Mouse (Mus musculus) MEL (cell line): ENCODE results near the gene Irs2. TPM values are rescaled to one million over a fixed set of nuclear protein-coding genes. Genes with fewer than 3 reads are reported as not detected.

ENCODE experiments used
- DNase-seq: peaks from one replicate; pipeline ENCODE4 v3.0.0; 2011; ENCODE audit warnings: low read depth, low spot score
- H3K27ac ChIP-seq: 2 replicates; pipeline ENCODE4 v1.5.1; 2012; ENCODE audit warnings: low read depth, mild to moderate bottlenecking, control low read depth, low read length, moderate library complexity; ENCODE audit not compliant: control insufficient read depth
- H3K27me3 ChIP-seq, 2 experiments: fragments of 150-350 bp in 1 of 2; sonication (generic) in 1 of 2; 2 replicates each; pipeline ENCODE4 v1.6.1; 2012; ENCODE audit warnings: low read length in 2 of 2, mild to moderate bottlenecking in 2 of 2, improper control_type of control experiment in 1 of 2, moderate library complexity in 1 of 2; ENCODE audit not compliant: insufficient read depth in 2 of 2, control insufficient read depth in 1 of 2
- H3K36me3 ChIP-seq, 2 experiments: 2 replicates each; pipeline ENCODE4 v1.6.1; 2012 to 2014; ENCODE audit warnings: low read length in 2 of 2, improper control_type of control experiment in 1 of 2, inconsistent platforms in 1 of 2, mild to moderate bottlenecking in 1 of 2; ENCODE audit not compliant: insufficient read depth in 2 of 2, control insufficient read depth in 1 of 2
- H3K4me1 ChIP-seq, 2 experiments: fragments of 150-350 bp in 1 of 2; sonication (generic) in 1 of 2; 2 replicates each; pipeline ENCODE4 v1.6.1; 2012; ENCODE audit warnings: low read length in 2 of 2, improper control_type of control experiment in 1 of 2, mild to moderate bottlenecking in 1 of 2; ENCODE audit not compliant: insufficient read depth in 2 of 2, control insufficient read depth in 1 of 2
- H3K4me3 ChIP-seq, 2 experiments: fragments of 150-350 bp in 1 of 2; sonication (generic) in 1 of 2; 2 replicates each; pipeline ENCODE4 v1.5.1; 2012; ENCODE audit warnings: low read depth in 2 of 2, low read length in 2 of 2, mild to moderate bottlenecking in 2 of 2, moderate library complexity in 2 of 2, control low read depth in 1 of 2, improper control_type of control experiment in 1 of 2; ENCODE audit not compliant: control insufficient read depth in 1 of 2, insufficient read depth in 1 of 2
- H3K79me2 ChIP-seq: 2 replicates; pipeline ENCODE4 v1.6.1; 2012; ENCODE audit warnings: mild to moderate bottlenecking, low read length, moderate library complexity; ENCODE audit not compliant: control insufficient read depth, poor library complexity, insufficient read depth
- H3K9ac ChIP-seq: 2 replicates; pipeline ENCODE4 v1.6.1; 2012; ENCODE audit warnings: low read depth, mild to moderate bottlenecking, control low read depth, low read length, moderate library complexity; ENCODE audit not compliant: control insufficient read depth, poor library complexity, severe bottlenecking
- H3K9me3 ChIP-seq: fragments of 150-350 bp; sonication (generic); replicated peaks from 2 replicates; pipeline ENCODE4 v1.6.1; 2012; ENCODE audit warnings: mild to moderate bottlenecking, low read length, improper control_type of control experiment, moderate library complexity; ENCODE audit not compliant: insufficient read depth
- CHD1 ChIP-seq: IDR thresholded peaks from 2 replicates; pipeline ENCODE4 v1.6.1; 2012; ENCODE audit warnings: low read depth, mild to moderate bottlenecking, inconsistent platforms, low read length, improper control_type of control experiment
- CHD2 ChIP-seq: IDR thresholded peaks from 2 replicates; pipeline ENCODE4 v1.6.1; 2011; ENCODE audit warnings: low read length, improper control_type of control experiment
- CTCF ChIP-seq, 3 experiments: IDR thresholded peaks in 2 of 3; conservative IDR thresholded peaks in 1 of 3; 2 replicates each; pipeline ENCODE4 v1.5.1; 2011 to 2012; ENCODE audit warnings: low read length in 3 of 3, low read depth in 2 of 3, mild to moderate bottlenecking in 2 of 3, improper control_type of control experiment in 1 of 3, inconsistent platforms in 1 of 3, mixed read lengths in 1 of 3, moderate library complexity in 1 of 3; ENCODE audit not compliant: control insufficient read depth in 1 of 3, insufficient read depth in 1 of 3, poor library complexity in 1 of 3, severe bottlenecking in 1 of 3
- E2F4 ChIP-seq: IDR thresholded peaks from 2 replicates; pipeline ENCODE4 v1.6.1; 2011; ENCODE audit warnings: low read depth, low read length, improper control_type of control experiment, borderline replicate concordance
- ELF1 ChIP-seq: IDR thresholded peaks from 2 replicates; pipeline ENCODE4 v1.6.1; 2014; ENCODE audit warnings: low read depth, mild to moderate bottlenecking, inconsistent platforms, low read length, improper control_type of control experiment, moderate library complexity
- EP300 ChIP-seq, 2 experiments: IDR thresholded peaks; 2 replicates each; pipeline ENCODE4 v1.6.1; 2011; ENCODE audit warnings: improper control_type of control experiment in 2 of 2, low read length in 2 of 2, low read depth in 1 of 2, mild to moderate bottlenecking in 1 of 2
- ETS1 ChIP-seq: IDR thresholded peaks from 2 replicates; pipeline ENCODE4 v1.6.1; 2012; ENCODE audit warnings: low read depth, mild to moderate bottlenecking, inconsistent platforms, low read length, improper control_type of control experiment, moderate library complexity
- GATA1 ChIP-seq: IDR thresholded peaks from 2 replicates; pipeline ENCODE4 v1.6.1; 2011; ENCODE audit warnings: low read depth, low read length, improper control_type of control experiment
- HCFC1 ChIP-seq: IDR thresholded peaks from 2 replicates; pipeline ENCODE4 v1.6.1; 2012; ENCODE audit warnings: low read depth, mild to moderate bottlenecking, inconsistent platforms, low read length, improper control_type of control experiment, moderate library complexity
- JUND ChIP-seq: IDR thresholded peaks from 2 replicates; pipeline ENCODE4 v1.6.1; 2011; ENCODE audit warnings: low read depth, mild to moderate bottlenecking, improper control_type of control experiment, low read length
- KAT2A ChIP-seq: conservative IDR thresholded peaks from 2 replicates; pipeline ENCODE4 v1.6.1; 2012; ENCODE audit warnings: low read depth, low read length, improper control_type of control experiment, inconsistent platforms
- MAX ChIP-seq: IDR thresholded peaks from 2 replicates; pipeline ENCODE4 v1.6.1; 2011; ENCODE audit warnings: low read length, improper control_type of control experiment
- MAZ ChIP-seq: IDR thresholded peaks from 2 replicates; pipeline ENCODE4 v1.6.1; 2012; ENCODE audit warnings: low read depth, mild to moderate bottlenecking, inconsistent platforms, low read length, improper control_type of control experiment
- MEF2A ChIP-seq: IDR thresholded peaks from 2 replicates; pipeline ENCODE4 v1.6.1; 2014; ENCODE audit warnings: low read depth, mild to moderate bottlenecking, inconsistent platforms, low read length, improper control_type of control experiment; ENCODE audit not compliant: poor library complexity, insufficient replicate concordance, severe bottlenecking; ENCODE audit errors: extremely low read depth
- MYB ChIP-seq: IDR thresholded peaks from 2 replicates; pipeline ENCODE4 v1.6.1; 2011; ENCODE audit warnings: mild to moderate bottlenecking, low read depth, low read length, improper control_type of control experiment
- NRF1 ChIP-seq: IDR thresholded peaks from 2 replicates; pipeline ENCODE4 v1.6.1; 2014; ENCODE audit warnings: low read depth, mild to moderate bottlenecking, inconsistent platforms, low read length, improper control_type of control experiment, moderate library complexity; ENCODE audit not compliant: poor library complexity, insufficient read depth, severe bottlenecking
- POLR2A ChIP-seq, 2 experiments: IDR thresholded peaks; 2 replicates each; pipeline ENCODE4 v1.6.1; 2011 to 2012; ENCODE audit warnings: low read length in 2 of 2, mild to moderate bottlenecking in 2 of 2, control low read depth in 1 of 2, improper control_type of control experiment in 1 of 2, low read depth in 1 of 2, moderate library complexity in 1 of 2; ENCODE audit not compliant: control insufficient read depth in 1 of 2, insufficient read depth in 1 of 2, poor library complexity in 1 of 2
- RAD21 ChIP-seq: IDR thresholded peaks from 2 replicates; pipeline ENCODE4 v1.6.1; 2011; ENCODE audit warnings: mild to moderate bottlenecking, low read depth, low read length, improper control_type of control experiment
- RCOR1 ChIP-seq: IDR thresholded peaks from 2 replicates; pipeline ENCODE4 v1.6.1; 2012; ENCODE audit warnings: low read depth, mild to moderate bottlenecking, inconsistent platforms, low read length, improper control_type of control experiment
- SIN3A ChIP-seq: IDR thresholded peaks from 2 replicates; pipeline ENCODE4 v1.6.1; 2012; ENCODE audit warnings: low read length, improper control_type of control experiment, inconsistent platforms
- TAL1 ChIP-seq: IDR thresholded peaks from 2 replicates; pipeline ENCODE4 v1.6.1; 2012; ENCODE audit warnings: mild to moderate bottlenecking, inconsistent platforms, low read length, moderate library complexity, mixed read lengths
- TCF12 ChIP-seq: IDR thresholded peaks from 2 replicates; pipeline ENCODE4 v1.6.1; 2014; ENCODE audit warnings: low read depth, mild to moderate bottlenecking, inconsistent platforms, low read length, improper control_type of control experiment, moderate library complexity
- UBTF ChIP-seq: IDR thresholded peaks from 2 replicates; pipeline ENCODE4 v1.6.1; 2012; ENCODE audit warnings: low read depth, mild to moderate bottlenecking, inconsistent platforms, low read length, improper control_type of control experiment, moderate library complexity, borderline replicate concordance; ENCODE audit not compliant: insufficient read depth
- USF1 ChIP-seq: IDR thresholded peaks from 2 replicates; pipeline ENCODE4 v1.6.1; 2014; ENCODE audit warnings: low read depth, mild to moderate bottlenecking, inconsistent platforms, low read length, improper control_type of control experiment, moderate library complexity
- USF2 ChIP-seq, 2 experiments: IDR thresholded peaks; 2 replicates each; pipeline ENCODE4 v1.6.1; 2011 to 2012; ENCODE audit warnings: improper control_type of control experiment in 2 of 2, low read length in 2 of 2, borderline replicate concordance in 1 of 2, inconsistent platforms in 1 of 2, low read depth in 1 of 2, mild to moderate bottlenecking in 1 of 2; ENCODE audit not compliant: insufficient read depth in 1 of 2
- ZKSCAN1 ChIP-seq: IDR thresholded peaks from 2 replicates; pipeline ENCODE4 v1.6.1; 2012; ENCODE audit warnings: low read depth, mild to moderate bottlenecking, inconsistent platforms, low read length, improper control_type of control experiment, moderate library complexity
- ZMIZ1 ChIP-seq: IDR thresholded peaks from 2 replicates; pipeline ENCODE4 v1.6.1; 2012; ENCODE audit warnings: low read depth, mild to moderate bottlenecking, inconsistent platforms, low read length, improper control_type of control experiment, moderate library complexity
- polyA plus RNA-seq, 2 experiments: library from polyadenylated mRNA; stranded (reverse) in 1 of 2; unstranded in 1 of 2; fragments of >175 nt in 1 of 2; fragments of >200 nt in 1 of 2; gene quantifications; 2 replicates each; pipeline versions ENCODE4 v1.2.1 to v1.2.4; 2012; ENCODE audit warnings: low replicate concordance in 2 of 2, low read depth in 1 of 2; ENCODE audit not compliant: insufficient read length in 2 of 2, insufficient read depth in 1 of 2, missing spikeins in 1 of 2
- total RNA-seq: library from RNA; depleted of rRNA; stranded (reverse); fragments of 300-350 nt; gene quantifications from 2 replicates; pipeline ENCODE4 v1.2.3, GENCODE M21; 2012

Irs2 gene
- total and polyA plus RNA-seq, 3 experiments = 16.4 to 23.1 TPM; not detected in 1

GRCm38 (mm10) chr8:10971984-10972383, 36.3 kb downstream of the Irs2 start:
- Histone ChIP-seq H3K4me1 (peaks cover 2 to 8% of the 10 kb centered on the region in 2 experiments; a peak in 3 of 4 replicates), H3K36me3 (peaks cover 0 to 4% of the 10 kb centered on the region in 2 experiments; a peak in 2 of 4 replicates), H3K27ac (no peak overlapping the region), H3K9me3 (no peaks in the 10 kb centered on the region), H3K79me2 (no peaks in the 10 kb centered on the region), H3K9ac (no peak overlapping the region), H3K27me3 (peaks cover 0 to 3% of the 10 kb centered on the region in 2 experiments; a peak in 1 of 4 replicates), H3K4me3 (no peak overlapping the region)
- TF ChIP-seq RCOR1 (no peak), CHD1 (no peak), USF2 (IDR thresholded peaks at IDR 0.05; ENCODE audit: borderline replicate concordance in 1 of 2, insufficient read depth in 1 of 2, low read depth in 1 of 2, low read length in 2 of 2) (no peak), CTCF (IDR thresholded peaks at IDR 0.05 in 2 of 3, conservative IDR thresholded peaks at IDR 0.05 in 1 of 3; ENCODE audit: control insufficient read depth in 1 of 3, insufficient read depth in 1 of 3, low read depth in 2 of 3, low read length in 3 of 3, poor library complexity in 1 of 3, severe bottlenecking in 1 of 3) (no peak), TAL1 (no peak), MEF2A (no peak), HCFC1 (no peak), EP300 (IDR thresholded peaks at IDR 0.05; ENCODE audit: low read depth in 1 of 2, low read length in 2 of 2) (no peak), NRF1 (no peak), RAD21 (no peak), ETS1 (no peak), ZMIZ1 (no peak), MAX (no peak), CHD2 (no peak), TCF12 (no peak), UBTF (no peak), JUND (no peak)
- DNase-seq = no peak

DNA sequence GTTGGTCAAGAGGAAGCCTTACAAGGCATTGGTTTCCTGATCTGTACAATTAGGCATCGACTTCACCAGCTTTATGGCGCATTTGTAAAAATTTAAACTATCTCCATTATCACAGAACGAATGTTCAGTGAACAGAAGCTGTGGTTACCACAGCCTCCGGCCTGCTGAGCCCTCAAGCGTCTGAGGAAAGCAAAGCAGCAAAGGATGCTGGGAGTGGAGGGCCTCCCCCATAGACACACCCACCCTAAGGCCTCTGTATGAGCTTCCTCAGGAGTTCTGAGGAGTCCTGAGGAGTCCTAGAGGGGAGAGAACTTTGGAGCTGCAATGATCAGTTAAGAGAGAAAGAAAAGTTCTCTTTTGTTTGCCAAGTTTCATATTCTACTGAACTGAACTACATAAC, 36.7 kb downstream of the Irs2 start:
- TF ChIP-seq NRF1 = no peak
- TF ChIP-seq USF2 (IDR thresholded peaks at IDR 0.05; ENCODE audit: borderline replicate concordance in 1 of 2, insufficient read depth in 1 of 2, low read depth in 1 of 2, low read length in 2 of 2) = no peak
- TF ChIP-seq ETS1 = no peak
- TF ChIP-seq E2F4 = no peak
- no peak for TF ChIP-seq ELF1
- TF ChIP-seq USF1 = no peak
- no peak for TF ChIP-seq ZKSCAN1
- no peak for TF ChIP-seq KAT2A
- TF ChIP-seq MAZ = no peak
- TF ChIP-seq JUND = no peak
- TF ChIP-seq GATA1 = no peak
- no peak for TF ChIP-seq SIN3A
- TF ChIP-seq MYB = no peak
- TF ChIP-seq CHD1 = no peak
- TF ChIP-seq EP300 (IDR thresholded peaks at IDR 0.05; ENCODE audit: low read depth in 1 of 2, low read length in 2 of 2) = no peak
- TF ChIP-seq POLR2A (IDR thresholded peaks at IDR 0.05; ENCODE audit: control insufficient read depth in 1 of 2, insufficient read depth in 1 of 2, low read depth in 1 of 2, low read length in 2 of 2, poor library complexity in 1 of 2) = no peak
- no peak for TF ChIP-seq HCFC1

More for the DNA sequence above, 36.7 kb downstream of the Irs2 start:
- H3K4me3 ChIP-seq = no peak overlapping the region
- no peaks in the 10 kb centered on the region for H3K79me2 ChIP-seq
- H3K9me3 ChIP-seq = no peaks in the 10 kb centered on the region
- H3K4me1 ChIP-seq = peaks cover 2 to 8% of the 10 kb centered on the region in 2 experiments; a peak in 3 of 4 replicates
- no peak overlapping the region for H3K27ac ChIP-seq
- H3K36me3 ChIP-seq = peaks cover 0 to 5% of the 10 kb centered on the region in 2 experiments; a peak in 2 of 4 replicates
- no peak overlapping the region; the same call in 1 of the 2 replicates for H3K9ac ChIP-seq
- DNase-seq = peak; percentile 55
- H3K27me3 ChIP-seq = peaks cover 0 to 3% of the 10 kb centered on the region in 2 experiments; a peak in 1 of 4 replicates
